Mouse (Mus musculus) gastrocnemius, postnatal 10 days (tissue): ENCODE measurements at regions not wholly inside any gene's neighbourhood (a gene's known extent, or its start where the extent isn't known, plus 50 kb on each side); places are given as distances from the start of the nearest gene placed in this dataset.

ENCODE experiments used
- DNase-seq: peaks from one replicate; pipeline ENCODE4 v3.0.0; 2021; ENCODE audit warnings: mixed read lengths

- DNase-seq, result no peak
These were observed 380.9 kb downstream of the Gm9195 start for GRCm38 (mm10) chr14:72110689-72111088.

- no peak for DNase-seq
These were observed 400.1 kb downstream of the Gm9195 start for GRCm38 (mm10) chr14:72091579-72091978.

- no peak for DNase-seq
These were observed 410.2 kb downstream of the Gm9195 start for GRCm38 (mm10) chr14:72081473-72081872.

GRCm38 (mm10) chr14:72064111-72064812 is 427.4 kb downstream of the Gm9195 start:
- no peak for DNase-seq

GRCm38 (mm10) chr14:72042881-72043236 is 448.8 kb downstream of the Gm9195 start:
- no peak for DNase-seq

- no peak for DNase-seq
These were observed 449.3 kb downstream of the Gm9195 start for GRCm38 (mm10) chr14:72042112-72042880.

GRCm38 (mm10) chr14:72030396-72030795 is 461.2 kb downstream of the Gm9195 start:
- no peak for DNase-seq

GRCm38 (mm10) chr14:72027362-72028020 is 464.1 kb downstream of the Gm9195 start:
- DNase-seq, result no peak

GRCm38 (mm10) chr14:72004371-72004770 is 487.3 kb downstream of the Gm9195 start:
- DNase-seq, result no peak

- DNase-seq, result no peak
These were observed 489.2 kb downstream of the Gm9195 start for GRCm38 (mm10) chr14:72002205-72003138.

- no peak for DNase-seq
These were observed 518.6 kb downstream of the Gm9195 start for GRCm38 (mm10) chr14:71973016-71973415.

GRCm38 (mm10) chr14:71972521-71972920 is 519.1 kb downstream of the Gm9195 start:
- DNase-seq, result no peak

- DNase-seq, result no peak
These were observed 524.0 kb downstream of the Gm9195 start for GRCm38 (mm10) chr14:71967646-71968045.

GRCm38 (mm10) chr14:71963389-71964169 is 528.1 kb downstream of the Gm9195 start:
- DNase-seq, result no peak

GRCm38 (mm10) chr14:71948701-71949100 is 542.9 kb downstream of the Gm9195 start:
- DNase-seq, result no peak

GRCm38 (mm10) chr14:71937157-71937485 is 554.5 kb downstream of the Gm9195 start:
- no peak for DNase-seq

- no peak for DNase-seq
These were observed 555.1 kb downstream of the Gm9195 start for GRCm38 (mm10) chr14:71936373-71937156.

GRCm38 (mm10) chr14:71915964-71916363 is 575.7 kb downstream of the Gm9195 start:
- no peak for DNase-seq

- no peak for DNase-seq
These were observed 580.7 kb downstream of the Gm9195 start for GRCm38 (mm10) chr14:71910936-71911335.

GRCm38 (mm10) chr14:71895468-71895867 is 596.2 kb downstream of the Gm9195 start:
- DNase-seq, result no peak

- DNase-seq, result no peak
These were observed 596.8 kb downstream of the Gm9195 start for GRCm38 (mm10) chr14:71894811-71895210.
